Mouse (Mus musculus) forebrain, embryonic 14.5 days (tissue): ENCODE data around the gene Plpp2. TPM values are rescaled to one million over a fixed set of nuclear protein-coding genes. Genes with fewer than 3 reads are reported as not detected.

Experiments used
- ATAC-seq: fragments of 200-750 bp; cut with Nextera tagmentation; 2 replicates; pipeline ENCODE4 v1.8.0; 2017; ENCODE audit warnings: mild to moderate bottlenecking, moderate library complexity
- DNase-seq: peaks from one replicate; pipeline ENCODE4 v3.0.0-alpha.2; 2015; ENCODE audit warnings: low spot score
- H3K27ac ChIP-seq: fragments of 300-500 bp; sonication (generic); 2 replicates; pipeline ENCODE4 v1.5.1; 2014; ENCODE audit warnings: low read depth, mild to moderate bottlenecking, control low read depth, low read length, moderate library complexity
- H3K27me3 ChIP-seq: fragments of 300-500 bp; sonication (generic); replicated peaks from 2 replicates; pipeline ENCODE4 v1.6.1; 2014; ENCODE audit warnings: low read length, control low read depth, mixed read lengths; ENCODE audit not compliant: control insufficient read depth, insufficient read depth
- H3K36me3 ChIP-seq: fragments of 300-500 bp; sonication (generic); 2 replicates; pipeline ENCODE4 v1.6.1; 2014; ENCODE audit warnings: low read length, control low read depth; ENCODE audit not compliant: control insufficient read depth, insufficient read depth
- H3K4me1 ChIP-seq: fragments of 300-500 bp; sonication (generic); 2 replicates; pipeline ENCODE4 v1.6.1; 2014; ENCODE audit warnings: antibody characterized with exemption, low read length, control low read depth; ENCODE audit not compliant: control insufficient read depth, insufficient read depth
- H3K4me2 ChIP-seq: fragments of 300-500 bp; sonication (generic); 2 replicates; pipeline ENCODE4 v1.6.1; 2014; ENCODE audit warnings: mild to moderate bottlenecking, control low read depth, low read length
- H3K4me3 ChIP-seq: fragments of 300-500 bp; sonication (generic); 2 replicates; pipeline ENCODE4 v1.5.1; 2014; ENCODE audit warnings: low read depth, low read length, control low read depth
- H3K9ac ChIP-seq: fragments of 300-500 bp; sonication (generic); 2 replicates; pipeline ENCODE4 v1.6.1; 2014; ENCODE audit warnings: mild to moderate bottlenecking, low read length, control low read depth, moderate library complexity
- H3K9me3 ChIP-seq: fragments of 300-500 bp; sonication (generic); replicated peaks from 2 replicates; pipeline ENCODE4 v1.6.1; 2016; ENCODE audit warnings: low read length, control low read depth, mixed read lengths; ENCODE audit not compliant: control insufficient read depth
- WGBS: fragments of 180-500 bp; shearing (Covaris S2); extraction: QIAGEN DNeasy Blood & Tissue Kit; methylation state at CpG from one replicate; pipeline ENCODE4 v1.1.7; 2014; 5-methylcytosine and 5-hydroxymethylcytosine counted together
- polyA plus RNA-seq: library from polyadenylated mRNA; unstranded; fragments of >200 nt; fragmentation: Nextera tagmentation; extraction: Ambion mirVana; gene quantifications from 2 replicates; pipeline ENCODE4 v1.2.1, GENCODE M21; 2014

Gene Plpp2
- 9.4 and 12.5 TPM in 2 replicates for polyA plus RNA-seq

DNA sequence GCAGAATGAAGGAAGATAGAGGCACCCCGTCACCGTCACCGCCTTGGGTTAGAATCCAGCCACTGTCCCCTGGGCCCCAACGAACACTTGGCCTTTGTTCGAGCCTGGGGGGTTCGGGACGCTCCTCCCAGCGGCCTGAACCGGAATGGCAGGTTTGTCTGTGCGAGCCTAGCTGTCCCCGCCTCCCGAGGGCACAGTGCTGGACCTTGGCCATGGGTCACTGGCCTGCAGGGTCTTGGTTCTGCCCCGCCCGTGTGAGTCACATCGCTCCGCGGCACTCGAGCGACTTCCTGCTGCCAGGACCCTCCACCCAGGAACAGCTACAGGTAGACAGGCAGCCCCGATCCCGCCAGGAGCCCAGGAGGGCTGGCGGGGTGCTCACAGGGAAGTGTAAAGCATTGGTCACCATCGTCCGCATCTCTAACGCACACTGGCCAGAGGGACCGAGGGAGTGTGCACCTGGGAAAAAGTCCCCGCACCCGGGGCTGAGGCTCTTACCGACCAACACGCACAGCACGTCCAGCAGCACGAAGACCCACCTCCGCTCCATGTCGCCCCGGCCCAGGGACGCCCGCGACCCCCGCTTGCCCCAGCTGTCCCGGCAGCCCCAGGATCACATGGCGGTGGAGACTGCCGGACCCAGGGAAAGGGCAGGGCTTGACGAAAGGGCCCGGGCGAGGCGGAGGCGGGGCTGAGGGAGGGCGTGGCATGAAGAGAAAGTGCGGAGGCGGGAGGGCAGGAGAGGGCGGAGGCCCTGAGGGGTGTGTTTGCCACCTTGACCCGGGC is at the start of gene Plpp2:
TSS of gene Plpp2 (minus strand) at position 671 of the 786 bp plus-strand sequence.
- no peaks in the 10 kb centered on the region for H3K9me3 ChIP-seq
- no peaks in the 10 kb centered on the region for H3K27me3 ChIP-seq
- H3K9ac ChIP-seq: peak within 1 kb of the TSS; percentile 67
- no peak within 1 kb of the TSS for H3K27ac ChIP-seq
- peak; percentile 59 for DNase-seq
- peak within 1 kb of the TSS; percentile 54 for H3K4me3 ChIP-seq
- WGBS: under 1% methylated on average over 52 of the region's 52 CpGs
- no peaks in the 10 kb centered on the region for H3K36me3 ChIP-seq
- peaks cover 7% of the 10 kb centered on the region; the same call in 1 of the 2 replicates for H3K4me1 ChIP-seq
- H3K4me2 ChIP-seq: peak within 1 kb of the TSS; percentile 94
- ATAC-seq: peak; percentile 61

DNA sequence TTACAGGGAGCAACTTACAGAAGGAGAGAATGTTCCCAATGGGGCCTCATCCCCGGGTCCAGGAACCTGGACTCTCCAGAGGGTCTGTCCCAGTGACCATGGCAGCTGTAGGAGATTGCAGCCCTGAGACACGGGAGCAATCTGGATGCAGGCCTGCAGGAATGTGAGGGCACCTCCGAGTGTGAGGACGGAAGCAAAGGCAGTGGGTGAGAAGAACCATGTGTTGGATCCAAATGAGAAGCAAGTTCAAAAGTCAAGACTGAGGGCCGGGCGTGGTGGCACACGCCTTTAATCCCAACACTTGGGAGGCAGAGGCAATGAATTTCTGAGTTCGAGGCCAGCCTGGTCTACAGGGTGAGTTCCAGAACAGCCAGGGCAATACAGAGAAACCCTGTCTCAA is 47.9 kb upstream of the Plpp2 start:
- Histone ChIP-seq H3K36me3 (no peaks in the 10 kb centered on the region), H3K27me3 (no peaks in the 10 kb centered on the region), H3K4me2 (no peak overlapping the region), H3K4me1 (no peaks in the 10 kb centered on the region), H3K27ac (no peak overlapping the region), H3K9me3 (no peaks in the 10 kb centered on the region), H3K4me3 (no peak overlapping the region), H3K9ac (no peak overlapping the region)
- ATAC-seq: no peak
- no peak for DNase-seq
- 84% methylated on average over 8 of the region's 8 CpGs for WGBS

DNA sequence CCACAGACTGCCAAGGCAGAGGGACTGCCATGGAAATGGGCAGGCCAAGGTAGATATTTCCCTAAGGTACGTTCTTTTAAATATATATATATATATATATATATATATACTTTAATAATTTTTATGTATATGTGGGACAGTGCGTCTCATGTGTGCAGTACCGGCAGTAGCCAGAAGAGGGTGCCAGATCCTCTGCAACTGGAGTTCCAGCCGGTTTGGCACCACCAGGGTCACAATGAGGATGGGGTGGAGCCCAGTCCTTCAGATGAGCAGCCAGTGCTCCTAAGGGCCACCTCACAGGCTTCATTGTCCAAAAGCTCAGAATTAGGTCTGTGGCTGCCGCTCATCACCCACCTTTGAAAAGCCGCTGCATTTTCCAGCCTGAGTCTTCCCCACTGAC is 47.2 kb upstream of the Plpp2 start:
- no peaks in the 10 kb centered on the region for H3K9me3 ChIP-seq
- H3K27ac ChIP-seq: no peak overlapping the region
- no peak overlapping the region for H3K4me2 ChIP-seq
- no peaks in the 10 kb centered on the region for H3K36me3 ChIP-seq
- H3K9ac ChIP-seq: no peak overlapping the region
- no peaks in the 10 kb centered on the region for H3K4me1 ChIP-seq
- ATAC-seq (no peak), DNase-seq (peak; percentile 48)
- WGBS: 37% methylated on average over 6 of the region's 6 CpGs
- H3K4me3 ChIP-seq: no peak overlapping the region
- no peaks in the 10 kb centered on the region for H3K27me3 ChIP-seq

DNA sequence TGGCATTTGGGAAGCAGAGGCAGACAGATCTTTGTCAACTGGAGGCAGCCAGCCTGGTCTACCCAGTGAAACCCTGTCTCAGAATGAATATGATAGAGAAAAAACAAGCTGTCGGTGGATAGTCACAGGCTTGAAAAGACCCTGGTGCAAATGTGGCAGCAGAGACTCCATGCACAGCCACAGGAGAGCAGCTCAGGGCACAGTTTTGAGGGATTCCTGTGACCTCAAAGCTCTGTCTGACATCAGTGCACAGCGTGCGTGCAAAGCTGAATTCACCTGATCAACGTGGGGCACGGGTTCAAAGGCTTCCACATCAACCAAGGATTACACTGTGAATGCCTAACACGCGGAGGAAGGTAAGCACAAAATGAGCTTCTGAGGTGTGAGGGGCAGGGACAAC is 46.8 kb upstream of the Plpp2 start:
- ATAC-seq (no peak), DNase-seq (no peak)
- no peak overlapping the region for H3K4me2 ChIP-seq
- H3K27ac ChIP-seq: no peak overlapping the region
- 66% methylated on average over 7 of the region's 7 CpGs for WGBS
- H3K4me3 ChIP-seq: no peak overlapping the region
- H3K27me3 ChIP-seq: no peaks in the 10 kb centered on the region
- H3K9ac ChIP-seq: no peak overlapping the region
- H3K9me3 ChIP-seq: no peaks in the 10 kb centered on the region
- no peaks in the 10 kb centered on the region for H3K36me3 ChIP-seq
- H3K4me1 ChIP-seq: no peaks in the 10 kb centered on the region

DNA sequence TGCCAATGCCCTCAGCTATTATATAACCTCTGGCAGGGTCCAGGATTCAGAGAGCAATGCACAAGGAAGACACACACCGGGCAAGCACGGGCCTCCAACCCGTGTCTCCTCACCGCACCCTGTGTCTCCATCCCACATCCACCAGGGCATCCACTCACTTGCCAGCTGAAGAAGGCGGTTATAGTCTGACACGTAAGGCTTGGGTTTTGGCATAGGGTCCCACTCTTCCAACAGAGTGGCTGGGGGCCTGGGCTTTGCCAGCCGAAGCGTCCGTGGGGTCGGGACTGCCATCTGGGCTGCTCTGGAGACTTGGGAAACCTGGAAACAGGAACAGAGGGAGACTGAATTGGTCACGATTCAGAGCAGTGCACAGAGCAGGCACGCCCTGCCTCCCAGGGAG is 46.2 kb upstream of the Plpp2 start:
- H3K9ac ChIP-seq: no peak overlapping the region
- H3K27ac ChIP-seq: no peak overlapping the region
- no peak for DNase-seq
- no peak overlapping the region for H3K4me2 ChIP-seq
- no peak for ATAC-seq
- WGBS: 80% methylated on average over 12 of the region's 12 CpGs
- H3K36me3 ChIP-seq: no peaks in the 10 kb centered on the region
- no peak overlapping the region for H3K4me3 ChIP-seq
- H3K27me3 ChIP-seq: no peaks in the 10 kb centered on the region
- no peaks in the 10 kb centered on the region for H3K4me1 ChIP-seq
- no peaks in the 10 kb centered on the region for H3K9me3 ChIP-seq

DNA sequence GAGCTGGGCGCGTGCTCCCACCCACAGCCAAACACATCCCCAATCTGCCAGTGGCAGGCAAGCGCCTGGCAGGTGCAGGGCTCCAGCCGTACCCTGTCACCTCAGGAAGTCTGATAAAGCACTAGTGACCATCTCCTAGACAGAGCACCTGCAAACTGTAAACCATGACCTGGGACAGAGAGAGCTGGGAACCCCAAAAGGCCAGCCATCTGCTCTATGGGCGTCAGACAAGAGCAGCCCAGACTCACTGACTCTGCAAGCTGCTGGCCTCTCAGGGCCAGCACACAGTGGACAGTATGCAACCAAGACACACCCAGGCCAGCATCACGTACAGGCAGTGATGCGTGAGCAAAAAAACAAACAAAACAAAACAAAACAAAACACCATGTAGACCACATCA is 45.3 kb upstream of the Plpp2 start:
- H3K36me3 ChIP-seq: no peaks in the 10 kb centered on the region
- H3K27me3 ChIP-seq: no peaks in the 10 kb centered on the region
- H3K4me1 ChIP-seq: no peaks in the 10 kb centered on the region
- H3K27ac ChIP-seq: no peak overlapping the region
- no peak overlapping the region for H3K4me2 ChIP-seq
- no peak overlapping the region for H3K9ac ChIP-seq
- no peaks in the 10 kb centered on the region for H3K9me3 ChIP-seq
- WGBS: 83% methylated on average over 7 of the region's 7 CpGs
- DNase-seq: no peak
- H3K4me3 ChIP-seq: no peak overlapping the region
- no peak for ATAC-seq

DNA sequence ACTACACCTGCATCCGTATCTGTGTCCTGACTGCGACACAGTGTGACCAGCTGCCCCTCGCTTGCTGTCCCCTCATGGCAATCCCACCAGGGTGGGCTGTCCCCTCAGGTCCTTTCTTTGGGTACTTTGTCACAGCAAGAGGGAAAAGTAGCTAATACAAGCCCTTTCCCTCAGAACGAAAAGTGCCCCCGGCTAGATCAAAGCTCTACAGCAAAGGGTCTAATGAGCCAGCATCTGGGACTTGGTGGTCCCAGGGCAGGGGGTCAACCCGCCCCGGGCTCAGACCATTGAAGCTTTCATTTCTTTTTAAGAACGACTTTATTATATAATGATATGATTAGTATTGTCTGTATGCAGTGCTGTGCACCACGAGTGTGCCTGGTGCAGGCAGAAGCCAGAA is 44.7 kb upstream of the Plpp2 start:
- H3K27ac ChIP-seq: no peak overlapping the region
- no peak for ATAC-seq
- H3K9ac ChIP-seq: no peak overlapping the region
- H3K9me3 ChIP-seq: no peaks in the 10 kb centered on the region
- DNase-seq: no peak
- H3K27me3 ChIP-seq: no peaks in the 10 kb centered on the region
- WGBS: 38% methylated on average over 9 of the region's 9 CpGs
- no peak overlapping the region for H3K4me3 ChIP-seq
- H3K4me2 ChIP-seq: no peak overlapping the region
- no peaks in the 10 kb centered on the region for H3K4me1 ChIP-seq
- no peaks in the 10 kb centered on the region for H3K36me3 ChIP-seq

DNA sequence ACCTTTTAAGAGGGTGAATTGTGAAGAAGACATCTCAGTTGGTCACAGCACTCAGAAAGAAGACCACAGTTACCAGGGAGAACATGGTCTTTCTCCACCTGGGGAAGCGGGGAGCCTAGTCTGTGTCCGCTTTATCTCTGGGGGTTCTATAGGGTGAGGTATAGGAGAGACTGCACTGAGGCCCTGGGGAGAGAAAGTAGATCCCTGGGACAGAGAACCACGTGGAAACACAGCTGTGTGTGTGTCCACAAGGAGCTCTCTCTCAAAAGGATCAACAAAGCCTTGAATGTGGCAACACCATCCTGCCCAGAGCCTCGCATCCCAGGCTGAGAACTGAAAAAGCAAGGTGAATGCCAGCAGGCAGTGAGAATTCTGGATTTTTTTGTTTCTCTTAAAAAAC is 43.8 kb upstream of the Plpp2 start:
- ATAC-seq (no peak), DNase-seq (no peak)
- no peaks in the 10 kb centered on the region for H3K36me3 ChIP-seq
- no peaks in the 10 kb centered on the region for H3K9me3 ChIP-seq
- no peak overlapping the region for H3K27ac ChIP-seq
- H3K4me1 ChIP-seq: no peaks in the 10 kb centered on the region
- no peak overlapping the region for H3K9ac ChIP-seq
- no peaks in the 10 kb centered on the region for H3K27me3 ChIP-seq
- H3K4me2 ChIP-seq: no peak overlapping the region
- no peak overlapping the region for H3K4me3 ChIP-seq
- 74% methylated on average over 4 of the region's 4 CpGs for WGBS

DNA sequence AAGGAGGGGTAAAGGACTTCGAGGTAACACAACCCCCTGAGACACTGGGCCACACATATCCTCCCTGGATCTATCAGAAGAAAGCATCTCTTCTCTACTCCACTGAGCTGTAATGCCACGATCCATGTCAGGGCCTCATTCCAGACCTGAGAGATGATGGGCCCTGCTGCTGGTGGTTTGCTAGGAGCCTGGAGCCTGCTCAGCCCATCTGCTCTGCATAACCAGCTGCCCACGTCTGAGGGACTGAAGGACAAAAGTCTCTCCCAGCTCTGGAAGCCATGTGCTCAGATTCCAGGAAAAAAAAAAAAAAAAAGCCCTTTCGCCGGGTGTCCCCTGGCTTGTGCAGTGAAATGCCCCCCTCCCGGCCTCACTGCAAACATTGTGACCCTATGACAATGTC is 42.2 kb upstream of the Plpp2 start:
- 80% methylated on average over 6 of the region's 6 CpGs for WGBS
- Histone ChIP-seq H3K4me2 (no peak overlapping the region), H3K4me3 (no peak overlapping the region)

More for the DNA sequence above, 42.2 kb upstream of the Plpp2 start:
- Histone ChIP-seq H3K4me1 (no peaks in the 10 kb centered on the region), H3K36me3 (no peaks in the 10 kb centered on the region), H3K27ac (no peak overlapping the region), H3K27me3 (no peaks in the 10 kb centered on the region), H3K9ac (no peak overlapping the region), H3K9me3 (no peaks in the 10 kb centered on the region)
- no peak for DNase-seq
- no peak for ATAC-seq
